Mouse (Mus musculus) heart, adult 8-10 months (tissue): ENCODE results near the gene Sh3gl1. TPM values are rescaled to one million over a fixed set of nuclear protein-coding genes. Genes with fewer than 3 reads are reported as not detected.

Experiments
- DNase-seq: peaks from one replicate; pipeline ENCODE4 v3.0.0; 2022; ENCODE audit warnings: low spot score
- total RNA-seq, 4 experiments: library from RNA; stranded (reverse); gene quantifications; 2 replicates each; pipeline ENCODE4 v1.2.4; 2022

Gene Sh3gl1
- total RNA-seq, 4 experiments from 2014 or later, result 12.3 to 14.4 (median 13.3) TPM

- DNase-seq, result no peak
Measured at GRCm38 (mm10) chr17:56021161-56021910, 15.1 kb downstream of the Sh3gl1 start.

GRCm38 (mm10) chr17:56020400-56021084 lies 15.9 kb downstream of the Sh3gl1 start:
- no peak for DNase-seq

- DNase-seq, result no peak
Measured at GRCm38 (mm10) chr17:56018347-56019131, 17.9 kb downstream of the Sh3gl1 start.

GRCm38 (mm10) chr17:56017848-56018247 lies 18.6 kb downstream of the Sh3gl1 start:
- DNase-seq, result no peak

GRCm38 (mm10) chr17:56016793-56017785 lies 19.3 kb downstream of the Sh3gl1 start:
- no peak for DNase-seq

- DNase-seq, result no peak
Measured at GRCm38 (mm10) chr17:56016382-56016781, 20.1 kb downstream of the Sh3gl1 start.

GRCm38 (mm10) chr17:56015293-56015692 lies 21.1 kb downstream of the Sh3gl1 start:
- no peak for DNase-seq

GRCm38 (mm10) chr17:56011441-56011840 lies 25.0 kb downstream of the Sh3gl1 start:
- no peak for DNase-seq

- DNase-seq, result peak; percentile 73
Measured at GRCm38 (mm10) chr17:56010681-56011080, 25.8 kb downstream of the Sh3gl1 start.

GRCm38 (mm10) chr17:56010255-56010654 lies 26.2 kb downstream of the Sh3gl1 start:
- DNase-seq, result no peak

GRCm38 (mm10) chr17:56009962-56010240 lies 26.5 kb downstream of the Sh3gl1 start:
- no peak for DNase-seq

- peak; percentile 92 for DNase-seq
Measured at GRCm38 (mm10) chr17:56009088-56009961, 27.1 kb downstream of the Sh3gl1 start.

- peak; percentile 96 for DNase-seq
Measured at GRCm38 (mm10) chr17:56008356-56009087, 27.9 kb downstream of the Sh3gl1 start.

GRCm38 (mm10) chr17:56007444-56008355 lies 28.7 kb downstream of the Sh3gl1 start:
- DNase-seq, result no peak

- no peak for DNase-seq
Measured at GRCm38 (mm10) chr17:56006956-56007355, 29.5 kb downstream of the Sh3gl1 start.

- peak; percentile 80 for DNase-seq
Measured at GRCm38 (mm10) chr17:56005415-56006061, 30.9 kb downstream of the Sh3gl1 start, which contains the start of the genes Stap2 and Mpnd. Stap2 (minus strand) TSS chr17:56005584. Mpnd (plus strand) TSS chr17:56005711.

- DNase-seq, result no peak
Measured at GRCm38 (mm10) chr17:56003000-56003399, 33.4 kb downstream of the Sh3gl1 start.
